Mouse (Mus musculus) spleen, postnatal 4 days (tissue): ENCODE results near the gene Rbm19.

Experiments
- DNase-seq, 2 experiments: peaks; one replicate each; pipeline ENCODE4 v3.0.0; 2022; ENCODE audit warnings: low spot score in 2 of 2

The Rbm19 gene

DNA sequence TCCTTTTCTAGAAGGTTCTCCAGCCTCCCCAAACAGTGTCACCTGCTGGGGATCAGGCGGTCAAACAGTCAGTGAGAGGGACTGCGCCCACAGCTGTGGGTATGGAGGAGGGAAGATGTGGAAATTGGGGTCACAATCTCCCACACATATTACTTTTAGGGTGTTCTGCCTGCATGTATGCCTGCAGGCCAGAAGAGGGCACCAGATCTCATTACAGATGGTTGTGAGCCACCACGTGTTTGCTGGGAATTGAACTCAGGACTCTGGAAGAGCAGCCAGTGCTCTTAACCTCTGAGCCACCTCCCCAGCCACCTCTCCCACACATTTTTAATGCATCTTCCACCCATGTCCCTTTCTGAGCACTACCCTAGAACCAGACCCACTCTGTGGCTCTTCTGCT lies 88.1 kb downstream of the Rbm19 start:
- no peak for DNase-seq

DNA sequence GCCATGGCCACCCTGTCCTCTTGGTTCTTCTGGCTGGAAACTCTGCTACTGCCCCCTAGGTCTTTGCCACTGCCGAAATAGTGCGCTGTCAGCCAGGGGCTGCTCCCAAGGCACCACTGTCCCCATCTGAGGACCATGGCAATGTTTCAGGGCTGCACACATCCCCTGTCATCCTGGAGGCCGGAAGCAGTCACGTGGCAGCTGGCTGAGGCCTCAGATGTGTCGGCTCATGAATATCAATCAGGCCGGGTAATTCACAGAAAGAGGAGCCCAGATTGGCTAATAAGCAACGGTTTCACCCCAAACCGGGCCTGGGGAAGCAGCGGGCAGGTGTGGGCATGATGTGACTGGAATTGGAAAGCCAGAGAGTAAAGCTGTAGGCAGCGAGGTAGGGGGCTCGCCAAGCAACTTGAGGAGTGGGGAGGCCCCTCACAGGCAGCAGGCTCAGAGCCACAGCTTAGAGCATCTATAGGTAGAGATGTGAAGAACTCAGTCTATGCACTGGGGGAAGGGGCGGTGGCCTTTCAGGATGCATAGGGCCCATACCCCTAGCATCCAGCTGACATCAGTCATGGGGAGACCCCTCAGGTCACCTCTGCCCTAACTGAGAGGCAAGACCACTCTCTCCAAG lies 90.2 kb downstream of the Rbm19 start:
- DNase-seq, result no peak

DNA sequence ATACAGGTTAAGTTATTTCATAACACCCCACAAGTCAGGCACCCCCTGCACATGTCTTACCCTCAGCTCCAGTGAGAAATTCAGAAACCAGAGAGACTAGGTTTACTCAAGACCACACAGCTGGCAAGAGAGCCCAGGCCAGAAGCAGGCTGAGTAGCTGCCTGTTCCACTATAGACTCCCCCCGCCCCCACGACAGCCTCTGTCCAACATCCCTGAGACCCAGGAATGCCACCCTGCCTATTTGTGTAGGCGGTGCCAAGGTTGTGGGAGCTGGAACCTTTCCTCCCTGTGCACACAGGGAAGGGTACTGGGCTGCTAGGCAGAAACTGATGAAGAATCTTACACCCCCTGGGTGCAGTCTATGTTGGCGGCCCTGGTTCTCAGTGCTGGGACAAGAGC lies 91.2 kb downstream of the Rbm19 start:
- no peak for DNase-seq

DNA sequence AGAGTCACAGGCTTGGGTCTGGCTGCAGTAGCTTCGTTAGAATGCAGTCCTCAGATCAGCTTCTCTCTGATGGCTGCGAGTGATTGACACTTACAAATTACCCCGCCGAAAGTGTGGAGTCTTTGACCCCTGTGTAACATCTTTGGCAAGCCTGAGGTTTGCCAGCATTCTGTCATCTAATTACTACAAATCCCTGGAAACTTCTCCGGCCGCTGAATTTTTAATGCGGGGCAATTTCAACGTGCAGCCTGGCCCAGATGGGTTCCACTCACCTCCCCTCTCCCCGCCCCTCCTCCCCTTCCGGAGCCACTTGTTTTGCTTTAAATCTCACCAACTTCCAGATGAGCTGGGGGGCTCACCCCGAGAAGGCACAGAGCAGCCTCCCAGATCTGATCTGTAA lies 94.4 kb downstream of the Rbm19 start:
- no peak for DNase-seq

DNA sequence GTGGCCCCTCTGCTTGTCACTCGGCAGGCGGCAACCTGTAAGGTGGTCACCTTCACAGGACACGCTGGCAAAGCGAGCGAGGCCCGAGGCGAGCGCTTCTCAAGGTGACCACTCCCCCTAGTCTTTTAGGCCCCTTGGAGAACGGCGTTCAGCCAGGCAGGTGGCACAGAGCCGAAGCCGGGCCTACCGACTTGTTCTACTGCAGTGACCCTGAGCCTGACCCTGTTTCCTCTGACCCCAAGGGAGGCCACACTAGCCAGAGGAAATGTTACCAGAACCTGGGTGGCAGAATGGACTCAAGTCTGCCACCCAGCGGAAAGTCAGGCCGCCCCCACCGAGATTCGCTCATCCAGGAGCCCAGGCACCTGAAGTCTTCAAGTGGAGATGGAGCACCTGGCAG lies 94.9 kb downstream of the Rbm19 start:
- DNase-seq, result no peak

DNA sequence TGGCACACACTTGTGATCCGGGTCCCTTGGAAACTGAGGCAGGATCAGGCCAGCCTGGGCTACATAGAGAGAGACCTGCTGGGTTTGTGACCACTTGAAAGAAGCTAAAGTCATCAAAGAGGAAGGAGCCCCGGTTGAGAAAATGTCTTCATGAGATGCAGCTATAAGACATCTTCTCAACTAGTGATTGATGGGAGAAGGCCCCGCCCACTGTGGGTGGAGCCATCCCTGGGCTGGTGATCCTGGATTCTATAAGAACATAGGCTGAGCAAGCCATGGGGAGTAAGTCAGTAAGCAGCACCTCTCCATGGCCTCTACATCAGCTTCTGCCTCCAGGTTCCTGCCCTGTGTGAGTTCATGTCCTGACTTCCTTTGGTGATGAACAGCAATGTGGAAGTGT lies 98.2 kb downstream of the Rbm19 start:
- DNase-seq, result no peak

DNA sequence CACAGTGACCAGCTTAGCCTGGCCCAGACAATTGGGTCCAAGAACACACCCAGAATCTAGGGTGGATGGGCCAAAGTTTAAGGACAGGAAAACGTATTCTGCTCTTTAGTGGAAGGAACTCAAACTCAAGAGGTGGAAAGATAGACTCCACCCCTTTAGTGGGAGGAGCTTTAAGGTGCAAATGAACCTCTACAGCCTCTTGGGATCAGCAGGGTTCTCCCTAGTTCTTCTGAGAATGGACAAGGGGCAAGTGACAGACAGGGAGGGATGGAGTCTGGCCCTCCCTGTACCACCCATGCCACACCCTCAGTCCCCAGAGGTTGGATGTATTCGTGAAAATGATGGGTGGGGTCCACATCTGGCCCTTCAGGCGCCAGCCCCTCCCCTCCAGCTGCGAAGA lies 105.0 kb downstream of the Rbm19 start:
- no peak for DNase-seq

DNA sequence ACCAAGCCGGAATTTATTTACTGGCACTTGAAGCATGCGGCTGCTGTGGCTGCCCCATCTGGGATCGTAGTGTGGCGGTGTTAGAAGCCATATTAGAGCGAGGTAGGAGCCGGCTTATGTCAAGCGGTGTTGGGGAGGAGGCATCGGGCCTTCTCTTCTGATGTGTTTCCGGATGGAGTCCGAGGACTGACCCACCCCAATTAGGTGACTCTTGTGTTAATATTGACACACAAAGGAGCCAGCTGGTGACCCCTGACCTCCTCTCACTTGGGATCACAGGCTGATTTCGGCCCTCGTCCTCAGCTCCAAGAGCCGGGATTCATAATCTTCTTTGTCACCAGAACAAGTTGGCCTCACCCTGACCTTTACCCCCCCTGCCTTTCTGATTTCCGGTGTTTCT lies 109.1 kb downstream of the Rbm19 start:
- DNase-seq, result no peak

DNA sequence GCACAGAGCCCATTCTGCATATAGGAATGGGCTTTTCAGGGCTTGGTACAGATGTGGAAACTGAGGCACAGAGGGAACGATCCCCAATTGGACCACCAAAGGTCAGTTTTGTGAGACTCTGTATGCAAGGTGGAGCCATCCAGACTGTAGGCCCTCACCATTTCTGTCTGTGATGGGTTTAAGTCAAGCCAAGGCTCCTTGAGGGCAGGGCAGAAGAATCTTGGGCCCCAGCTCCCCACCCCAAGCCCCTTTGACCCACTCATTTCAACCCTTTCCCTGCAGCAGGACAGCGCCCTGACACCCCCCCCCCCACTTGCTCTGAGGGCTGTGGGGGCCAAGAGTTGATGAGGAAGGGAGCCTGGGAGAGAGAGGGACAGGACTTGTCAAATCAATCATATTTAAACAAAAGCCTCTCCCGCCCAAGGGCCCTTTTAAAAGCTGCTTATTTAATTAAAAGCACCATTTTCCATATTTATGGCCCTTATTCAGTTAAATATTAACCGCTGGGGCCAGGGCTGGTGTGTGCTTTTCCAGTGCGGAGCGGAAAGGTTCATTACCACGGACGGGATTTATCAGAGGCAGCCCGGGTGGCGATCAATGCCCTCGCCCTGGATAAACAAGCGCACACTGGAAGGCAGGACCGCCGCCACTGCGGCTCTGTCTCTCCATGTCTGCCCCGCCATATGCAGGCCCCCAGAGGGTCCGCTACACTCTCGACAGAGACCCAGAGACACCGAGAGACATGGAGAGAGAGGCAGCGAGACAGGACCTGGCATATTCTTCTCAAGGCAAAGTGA lies 112.5 kb downstream of the Rbm19 start:
- DNase-seq, result no peak

DNA sequence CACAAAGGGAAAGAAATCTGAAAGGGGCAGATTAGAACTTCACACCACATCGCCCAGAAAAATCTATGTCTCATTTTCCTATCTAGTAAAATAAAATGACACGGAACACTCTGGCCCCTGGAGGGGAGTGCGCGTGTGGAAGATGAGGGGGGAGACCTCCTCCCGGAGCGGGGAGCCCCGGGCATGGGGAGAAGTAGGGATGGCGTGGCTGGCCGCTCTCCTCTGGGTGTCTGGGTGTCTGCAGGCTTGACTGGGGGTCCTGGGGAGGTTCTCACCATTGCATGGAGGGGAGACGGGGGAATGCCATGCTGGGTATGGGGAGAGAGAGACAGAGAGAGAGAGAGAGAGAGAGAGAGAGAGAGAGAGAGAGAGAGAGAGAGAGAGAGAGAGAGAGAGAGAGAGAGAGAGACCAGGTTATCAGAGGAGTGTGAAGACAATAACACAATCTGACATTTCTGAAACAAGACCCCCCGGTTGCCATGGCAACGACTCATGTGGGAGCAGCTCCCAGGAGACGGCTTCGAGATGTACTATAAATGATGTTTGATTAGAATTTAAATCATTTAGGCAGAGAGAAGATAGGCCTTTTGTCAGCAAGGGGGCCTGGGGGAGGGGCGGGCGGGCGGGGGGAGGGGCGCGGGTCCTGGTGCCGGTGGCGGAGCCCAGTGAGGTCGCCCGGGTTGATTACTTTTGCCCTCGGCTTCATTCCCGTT lies 115.3 kb downstream of the Rbm19 start:
- no peak for DNase-seq

DNA sequence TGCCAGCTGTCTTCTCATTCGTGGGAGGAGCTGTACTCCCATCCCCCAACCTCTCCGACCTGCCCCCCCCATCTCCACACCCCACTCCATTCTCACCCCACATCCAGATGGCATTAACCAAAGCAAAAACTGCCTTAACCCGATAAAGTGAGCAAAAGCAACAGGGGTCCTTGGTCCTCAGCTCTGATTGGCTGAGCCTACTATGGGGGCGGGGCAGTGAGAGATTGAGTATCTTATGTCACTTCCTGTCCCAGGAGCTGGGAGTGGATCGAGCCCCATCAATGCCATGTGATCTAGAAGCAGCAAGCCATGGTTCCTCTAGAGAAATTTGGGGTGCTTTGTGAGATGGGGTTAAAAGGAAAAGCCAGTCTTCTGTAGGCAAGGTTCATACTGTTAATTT lies 118.9 kb downstream of the Rbm19 start:
- DNase-seq, result no peak

DNA sequence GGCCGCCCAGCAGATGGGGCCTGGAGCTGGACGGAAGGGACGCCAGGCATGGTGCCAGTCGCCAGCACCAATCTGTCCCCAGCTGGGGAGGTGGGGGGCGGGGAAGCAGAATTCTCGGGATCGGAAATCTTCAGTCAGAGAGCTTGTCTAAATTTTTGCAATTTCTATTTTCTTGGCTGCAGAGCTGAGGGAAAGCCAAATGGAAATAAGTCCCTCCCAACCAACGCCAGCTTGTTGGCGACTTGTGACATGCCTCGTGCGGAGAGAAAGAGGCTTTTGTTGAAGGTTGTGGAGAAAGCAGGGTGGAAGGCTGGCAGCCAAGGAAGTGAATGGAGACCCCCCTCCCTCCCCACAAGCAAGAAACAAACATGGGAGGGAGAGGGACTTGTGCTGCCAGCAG lies 119.3 kb downstream of the Rbm19 start:
- no peak for DNase-seq

DNA sequence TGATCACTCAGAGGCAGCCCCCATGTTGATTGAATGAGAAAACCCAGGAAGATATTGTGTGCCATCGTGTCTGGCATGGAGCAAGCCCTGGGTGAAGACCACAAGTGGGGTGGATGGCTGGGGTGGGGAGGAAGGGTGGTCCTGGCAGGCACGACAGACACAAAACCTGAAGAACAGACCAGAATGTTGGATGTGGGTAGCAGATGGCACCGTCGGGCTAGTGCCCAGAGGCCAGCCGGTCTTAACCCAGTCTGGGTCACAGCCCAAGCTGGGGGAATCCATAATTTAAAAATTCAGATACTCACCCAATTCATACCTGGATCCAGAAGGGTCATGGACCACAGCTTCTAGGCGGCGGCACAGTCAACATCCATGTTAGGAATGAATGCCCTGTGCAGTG lies 123.8 kb downstream of the Rbm19 start:
- DNase-seq, result no peak

DNA sequence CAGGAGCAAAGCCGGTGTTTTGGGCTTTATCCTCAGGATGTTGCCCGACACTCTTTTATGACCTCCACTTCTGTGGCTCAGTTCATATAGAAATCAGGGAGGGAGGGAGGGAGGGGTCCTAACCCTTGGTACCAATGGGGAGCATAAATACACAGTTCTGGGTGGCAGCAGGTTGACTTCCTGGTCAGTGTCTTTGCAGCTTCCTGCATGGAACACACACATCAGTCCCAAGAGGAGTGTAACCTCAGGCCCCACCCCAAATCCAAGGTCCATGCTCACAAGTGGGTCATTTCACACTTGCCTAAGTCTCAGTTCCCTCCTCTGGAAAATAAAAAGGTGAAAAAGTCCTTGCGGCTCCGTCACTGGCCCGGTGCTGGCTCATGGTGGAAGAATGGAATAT lies 129.1 kb downstream of the Rbm19 start:
- no peak for DNase-seq
